In the genomic region with DNA sequence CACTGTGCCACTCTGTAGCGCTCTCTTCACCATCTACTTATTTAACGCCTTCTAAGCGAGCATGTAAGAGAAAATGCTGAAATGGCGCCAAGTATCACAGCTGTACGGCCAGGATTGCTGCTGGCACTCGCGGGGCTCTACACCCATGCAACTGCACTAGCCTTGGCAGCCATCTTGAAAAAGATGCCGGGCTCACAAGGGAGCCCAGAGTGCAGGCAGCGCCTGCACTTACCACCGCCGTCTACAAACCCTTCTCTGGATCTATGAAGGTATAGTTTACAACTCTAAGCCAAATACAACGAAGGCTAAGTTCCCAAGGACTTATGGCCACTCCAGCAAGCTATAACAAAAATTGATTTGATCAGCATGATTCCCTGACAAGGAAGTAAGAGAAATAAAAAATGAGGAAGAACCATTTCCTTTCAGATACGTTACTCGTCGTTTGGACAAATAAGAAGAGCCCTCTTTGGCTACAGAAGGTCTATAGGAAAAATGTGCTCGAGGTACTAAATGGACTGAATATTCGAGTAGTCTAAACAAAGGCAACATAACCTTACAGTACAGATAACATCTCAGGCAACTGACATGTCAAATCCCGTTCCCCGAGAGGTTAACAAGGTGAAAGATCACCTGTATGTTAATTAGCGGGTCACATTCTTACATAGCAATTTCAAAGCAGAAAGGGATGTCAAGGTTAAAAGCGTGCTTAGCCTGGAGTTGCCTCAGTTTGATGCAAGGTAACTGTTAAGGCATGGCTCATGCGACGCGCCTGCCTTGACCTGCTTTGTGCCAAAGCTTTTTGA, we compare ENCODE assay signal across 8 mouse cellular contexts. TPM values are rescaled to one million over a fixed set of nuclear protein-coding genes. Genes with fewer than 3 reads are reported as not detected.
DNase-seq lines count a peak whose midpoint lies in the region.

No protein-coding gene starts in this region.

- peaks cover 45% of the 10 kb centered on the region for H3K36me3 ChIP-seq in hindbrain, embryonic 10.5 days

- DNase-seq in MN1 (ENCODE audit: low spot score), result peak; percentile 72
- DNase-seq in cerebellum, adult 9-11 months, result peak; percentile 40
- peak; percentile 36 to 73 for DNase-seq in frontal cortex, adult 2 months (ENCODE audit: extremely low spot score in 1 of 2, low spot score in 1 of 2)
- peak; percentile 45 for DNase-seq in hindbrain, embryonic 10.5 days (ENCODE audit: low spot score)
- peak; percentile 48 to 63 for DNase-seq in layer of hippocampus, postnatal 10 days (ENCODE audit: low spot score in 2 of 2)
- DNase-seq in lung, postnatal 14 days, result peak; percentile 48
- DNase-seq in ovary, postnatal 36 days (ENCODE audit: low spot score), result peak; percentile 43
- peak; percentile 36 to 40 for DNase-seq in thymus, postnatal 36 days

- peak overlapping the region; percentile 97 for H3K4me3 ChIP-seq in hindbrain, embryonic 10.5 days

- H3K27ac ChIP-seq in hindbrain, embryonic 10.5 days, result peak overlapping the region; percentile 97

- H3K27me3 ChIP-seq in hindbrain, embryonic 10.5 days (ENCODE audit: insufficient read depth, poor library complexity, severe bottlenecking), result no peaks in the 10 kb centered on the region

- 3% methylated on average over 24 of the region's 24 CpGs for WGBS in hindbrain, embryonic 10.5 days

- no peaks in the 10 kb centered on the region for H3K9me3 ChIP-seq in hindbrain, embryonic 10.5 days

- peaks cover 30% of the 10 kb centered on the region for H3K4me1 ChIP-seq in hindbrain, embryonic 10.5 days (replicated peaks)

RNA-seq across cellular contexts. Expression of a gene that starts 1.4 kb away (rescaled TPM):
- 326 and 332 TPM in 2 replicates for polyA plus RNA-seq in frontal cortex, adult 2 months (2012; rRNA removed)
- 985 and 1,002 TPM in 2 replicates for polyA plus RNA-seq in hindbrain, embryonic 10.5 days (2016; fragmentation: Nextera tagmentation; extraction: Ambion mirVana)
- 100 to 1,000 TPM; 798 to 928 TPM for total RNA-seq in layer of hippocampus, postnatal 10 days (2021)

RNA-seq across cellular contexts. Expression of a gene that starts 27.4 kb away (rescaled TPM):
- 26.7 and 29.3 TPM in 2 replicates for polyA plus RNA-seq in frontal cortex, adult 2 months (2012; rRNA removed)
- polyA plus RNA-seq in hindbrain, embryonic 10.5 days (2016; fragmentation: Nextera tagmentation; extraction: Ambion mirVana), result 124 and 139 TPM in 2 replicates
- total RNA-seq in layer of hippocampus, postnatal 10 days (2021), result 10 to 100 TPM; 23.0 to 26.7 TPM

RNA-seq across cellular contexts. Expression of a gene that starts 37.8 kb away (rescaled TPM):
- 3.4 TPM in 2 replicates for polyA plus RNA-seq in frontal cortex, adult 2 months (2012; rRNA removed)
- polyA plus RNA-seq in hindbrain, embryonic 10.5 days (2016; fragmentation: Nextera tagmentation; extraction: Ambion mirVana), result 0.34 TPM in 1 of 2 replicates, not detected in the other
- total RNA-seq in layer of hippocampus, postnatal 10 days (2021), result 1 to 10 TPM in 1 of 2 experiments, under 1 TPM in 1; 0.41 to 1.1 TPM

Comparison
In these comparisons a context has a peak if more than half of its experiments do, and no peak if none do; other contexts are left out.
1. Peak in every context shown above with its lines: DNase-seq, H3K4me3 ChIP-seq and H3K27ac ChIP-seq.